Mouse (Mus musculus) liver, adult 2 months (tissue): ENCODE data around the gene Inpp5k.

Source experiments
- CTCF ChIP-seq: fragments of 200-500 bp; IDR thresholded peaks from 2 replicates; pipeline ENCODE4 v1.5.1; 2011; ENCODE audit warnings: low read depth, low read length, control low read depth
- POLR2A ChIP-seq: fragments of 200-500 bp; IDR thresholded peaks from 2 replicates; pipeline ENCODE4 v1.6.1; 2011; ENCODE audit warnings: low read length, control low read depth; ENCODE audit not compliant: insufficient read depth; ENCODE audit errors: extremely low read depth

DNA sequence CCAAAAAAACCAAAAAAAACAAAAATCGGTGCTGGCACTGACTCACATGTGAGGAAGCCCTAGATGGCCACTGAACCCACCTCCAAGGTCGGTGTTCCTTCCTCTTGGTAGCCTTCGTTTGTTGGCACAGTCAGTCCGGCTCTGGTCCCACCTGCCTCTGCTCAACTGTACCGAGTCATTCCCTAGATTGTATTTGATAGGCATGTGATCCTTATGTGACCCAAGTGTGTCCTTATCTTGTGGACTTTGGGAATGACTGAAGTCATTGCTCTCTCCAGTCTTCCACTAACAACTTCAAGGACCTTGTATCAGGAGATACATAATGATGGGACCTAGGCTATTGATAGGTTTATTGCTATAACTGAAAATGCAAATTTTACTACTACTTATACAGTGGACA, 26.0 kb upstream of the Inpp5k start:
- TF ChIP-seq CTCF (no peak), POLR2A (no peak)
